Mouse (Mus musculus) C2C12 (cell line): ENCODE results near the gene Slc40a1. TPM values are rescaled to one million over a fixed set of nuclear protein-coding genes. Genes with fewer than 3 reads are reported as not detected.

Experiments
- H3K27me3 ChIP-seq: one replicate; pipeline ENCODE4 v1.6.1; 2011; ENCODE audit not compliant: control insufficient read depth, insufficient read depth, insufficient read length
- H3K36me3 ChIP-seq: one replicate; pipeline ENCODE4 v1.6.1; 2011; ENCODE audit not compliant: control insufficient read depth, insufficient read depth
- H3K4me3 ChIP-seq: one replicate; pipeline ENCODE4 v1.5.1; 2011; ENCODE audit warnings: mild to moderate bottlenecking, control low read depth; ENCODE audit not compliant: poor library complexity, insufficient read depth, severe bottlenecking
- H3K79me2 ChIP-seq: one replicate; pipeline ENCODE4 v1.6.1; 2011; ENCODE audit not compliant: control insufficient read depth, insufficient read depth
- H3K79me3 ChIP-seq: one replicate; pipeline ENCODE4 v1.6.1; 2011; ENCODE audit warnings: low read depth, control low read depth
- H3ac ChIP-seq: one replicate; pipeline ENCODE3; 2011; ENCODE audit warnings: low read depth; ENCODE audit not compliant: control insufficient read depth, insufficient read length
- CEBPB ChIP-seq: IDR thresholded peaks from one replicate; pipeline ENCODE4 v1.6.1; 2011; ENCODE audit warnings: low read depth, mild to moderate bottlenecking, control low read depth, moderate library complexity
- CTCF ChIP-seq: IDR thresholded peaks from one replicate; pipeline ENCODE4 v1.5.1; 2011; ENCODE audit not compliant: control insufficient read depth, insufficient read depth, insufficient read length
- FOSL1 ChIP-seq: IDR thresholded peaks from one replicate; pipeline ENCODE4 v1.8.0; 2011; ENCODE audit warnings: mild to moderate bottlenecking, low read length; ENCODE audit not compliant: poor library complexity, insufficient read depth, severe bottlenecking
- MAX ChIP-seq: IDR thresholded peaks from one replicate; pipeline ENCODE4 v1.6.1; 2011; ENCODE audit warnings: mild to moderate bottlenecking, control low read depth
- MYOD1 ChIP-seq: IDR thresholded peaks from one replicate; pipeline ENCODE4 v1.6.1; 2011; ENCODE audit warnings: low read depth; ENCODE audit not compliant: control insufficient read depth, insufficient read length
- MYOG ChIP-seq: IDR thresholded peaks from one replicate; pipeline ENCODE4 v1.6.1; 2011; ENCODE audit not compliant: control insufficient read depth, insufficient read length; ENCODE audit errors: extremely low read depth
- USF1 ChIP-seq: IDR thresholded peaks from one replicate; pipeline ENCODE4 v1.6.1; 2011; ENCODE audit warnings: low read depth, mild to moderate bottlenecking, control low read depth, moderate library complexity
- polyA plus RNA-seq: library from polyadenylated mRNA; unstranded; fragments of >200 nt; fragmentation: generic; extraction: Trizol; gene quantifications from one replicate; pipeline ENCODE4 v1.2.1, GENCODE M21; 2012; ENCODE audit warnings: missing spikeins

Slc40a1 gene
- polyA plus RNA-seq, 1 experiment, result 0.94 TPM

DNA sequence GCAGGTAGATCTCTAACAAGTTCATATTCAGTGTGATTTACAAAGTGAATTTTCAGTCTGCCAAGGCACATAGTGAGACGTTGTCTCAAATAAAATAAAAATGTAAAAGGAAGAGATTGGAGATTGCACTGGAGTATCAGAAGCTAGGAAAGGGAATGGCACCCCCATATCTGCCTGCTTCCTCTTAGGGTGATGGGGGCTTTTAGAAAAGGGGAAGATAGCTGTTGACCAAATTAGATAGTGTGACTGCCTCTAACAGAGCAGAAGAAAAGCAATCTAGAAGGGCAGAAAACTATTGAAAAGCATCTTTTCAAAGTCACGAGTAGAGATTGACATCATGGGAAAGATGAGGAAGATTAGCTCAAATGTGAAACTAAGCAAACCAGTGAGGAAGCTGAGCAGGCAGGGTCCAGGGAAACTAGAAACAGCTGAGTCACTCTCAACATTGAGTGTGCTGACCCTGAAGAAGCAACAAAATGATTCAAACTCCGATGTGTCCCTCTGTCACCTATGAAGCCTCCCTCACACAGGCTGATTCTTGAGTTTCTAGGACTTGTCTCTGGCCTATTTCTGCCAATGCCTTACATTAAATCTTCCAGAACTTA is 45.0 kb downstream of the Slc40a1 start:
- no peaks in the 10 kb centered on the region for H3K27me3 ChIP-seq
- H3K4me3 ChIP-seq, result no peak overlapping the region
- no peaks in the 10 kb centered on the region for H3K79me3 ChIP-seq
- no peaks in the 10 kb centered on the region for H3K36me3 ChIP-seq
- TF ChIP-seq CEBPB, result no peak
- TF ChIP-seq MYOD1, result no peak
- no peak for TF ChIP-seq MYOG
- TF ChIP-seq CTCF, result no peak
- no peak for TF ChIP-seq MAX
- no peak for TF ChIP-seq FOSL1
- TF ChIP-seq USF1, result no peak
- H3ac ChIP-seq, result no peak overlapping the region
- no peaks in the 10 kb centered on the region for H3K79me2 ChIP-seq

DNA sequence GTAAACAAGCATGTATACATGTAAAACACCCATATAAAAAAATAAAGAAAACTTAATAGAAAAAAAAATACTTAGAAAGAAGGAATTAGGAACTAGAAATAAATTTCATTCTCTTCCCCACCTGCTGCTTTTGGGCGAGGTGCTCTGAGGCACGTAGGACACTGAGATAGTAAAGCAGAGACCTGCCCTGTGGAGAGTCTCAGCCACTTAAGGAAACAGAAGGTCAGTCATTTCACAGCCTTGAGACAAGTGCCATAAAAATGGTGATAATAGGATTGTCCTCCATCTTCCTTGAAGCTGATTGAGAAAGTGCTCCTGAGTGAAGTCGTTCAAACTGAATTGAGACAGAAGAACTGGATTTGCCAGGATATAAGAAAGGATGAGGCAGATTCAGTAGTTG is 48.9 kb downstream of the Slc40a1 start:
- no peaks in the 10 kb centered on the region for H3K79me2 ChIP-seq
- TF ChIP-seq MYOG, result no peak
- TF ChIP-seq MYOD1, result no peak
- TF ChIP-seq FOSL1, result no peak
- TF ChIP-seq CTCF, result no peak
- no peak for TF ChIP-seq MAX
- no peak for TF ChIP-seq CEBPB
- no peaks in the 10 kb centered on the region for H3K79me3 ChIP-seq
- H3K27me3 ChIP-seq, result no peaks in the 10 kb centered on the region
- no peaks in the 10 kb centered on the region for H3K36me3 ChIP-seq
- H3K4me3 ChIP-seq, result no peak overlapping the region
- no peak overlapping the region for H3ac ChIP-seq

DNA sequence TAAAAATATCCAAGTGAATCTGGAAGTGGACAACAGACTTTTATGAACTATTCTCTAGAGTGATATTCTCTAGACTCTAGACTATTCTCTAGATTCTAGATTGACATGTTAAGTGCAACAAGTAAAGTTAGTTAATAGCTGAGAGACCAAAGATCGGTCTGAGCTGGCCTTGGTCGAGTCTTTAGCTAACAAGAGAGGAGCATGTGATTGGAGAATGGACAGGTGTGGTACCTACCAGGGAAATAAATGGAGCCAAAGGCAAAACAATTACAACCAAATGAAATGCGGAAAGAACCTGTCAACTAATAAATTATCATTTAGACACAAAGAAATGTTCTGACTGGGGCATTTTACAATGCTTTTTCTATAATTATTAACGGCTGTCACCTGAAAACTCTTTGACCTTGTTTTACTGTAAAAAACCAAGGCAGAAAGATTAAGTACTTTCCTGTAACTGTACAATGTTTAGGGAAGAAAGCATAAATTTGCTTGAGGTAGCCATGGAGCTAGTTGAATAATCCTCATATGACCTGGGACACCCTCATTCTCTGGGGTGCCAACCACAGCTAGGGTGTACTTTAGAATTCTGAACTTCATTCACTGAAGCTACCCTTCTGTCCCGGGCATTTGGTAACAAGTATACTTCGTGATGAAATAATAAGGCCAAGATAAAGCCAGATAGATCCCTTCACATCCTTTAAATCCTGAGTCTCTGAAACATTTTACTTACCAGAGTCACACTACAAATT is 49.7 kb downstream of the Slc40a1 start:
- H3K4me3 ChIP-seq, result no peak overlapping the region
- H3K36me3 ChIP-seq, result no peaks in the 10 kb centered on the region
- no peak overlapping the region for H3ac ChIP-seq
- no peaks in the 10 kb centered on the region for H3K79me2 ChIP-seq
- H3K79me3 ChIP-seq, result no peaks in the 10 kb centered on the region
- TF ChIP-seq MAX (no peak), CTCF (no peak), MYOG (no peak), FOSL1 (no peak), CEBPB (no peak), MYOD1 (no peak), USF1 (no peak)
- H3K27me3 ChIP-seq, result no peaks in the 10 kb centered on the region

DNA sequence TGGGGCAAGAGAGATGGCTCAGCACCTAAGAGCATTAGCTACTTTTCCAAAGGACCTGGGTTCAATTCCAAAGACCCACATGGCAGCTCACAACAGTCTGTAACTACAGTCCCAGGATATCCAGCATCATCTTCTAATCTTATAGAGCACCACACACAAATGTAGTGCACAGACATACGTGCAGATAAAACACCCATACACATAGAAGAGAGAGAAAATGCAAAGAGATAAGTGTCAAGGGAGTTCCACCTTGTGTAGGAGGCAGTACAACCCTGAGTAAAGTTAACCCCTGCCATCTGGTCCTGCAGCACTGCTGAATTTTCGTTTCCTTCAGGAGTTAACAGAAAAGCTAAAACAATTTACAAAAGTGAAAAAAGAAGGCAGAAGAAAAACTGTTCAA is 50.7 kb downstream of the Slc40a1 start:
- Histone ChIP-seq H3ac (no peak overlapping the region), H3K36me3 (no peaks in the 10 kb centered on the region), H3K27me3 (no peaks in the 10 kb centered on the region), H3K4me3 (no peak overlapping the region), H3K79me3 (no peaks in the 10 kb centered on the region), H3K79me2 (no peaks in the 10 kb centered on the region)
- TF ChIP-seq MAX (no peak), MYOG (no peak), USF1 (no peak), CTCF (no peak), MYOD1 (no peak), CEBPB (no peak), FOSL1 (no peak)

DNA sequence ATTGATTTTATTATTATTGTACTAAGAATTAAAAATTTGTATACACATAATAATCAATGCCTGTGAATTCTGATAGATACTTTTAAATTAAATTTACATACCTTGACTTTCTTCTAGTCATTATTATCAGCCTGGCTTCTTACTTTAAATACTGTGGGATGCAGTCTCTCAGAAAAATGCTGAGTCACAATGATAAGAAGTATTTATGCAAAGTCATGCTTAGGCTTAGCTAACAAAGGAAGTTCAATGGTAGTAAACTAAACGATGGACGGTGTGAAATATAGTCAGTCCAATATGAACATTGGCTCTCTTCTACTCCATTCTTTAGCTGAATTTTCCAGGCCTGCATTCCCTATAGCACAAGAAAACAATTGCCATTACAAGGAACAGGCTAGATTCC is 53.1 kb downstream of the Slc40a1 start:
- Histone ChIP-seq H3K79me2 (no peaks in the 10 kb centered on the region), H3ac (no peak overlapping the region), H3K27me3 (no peaks in the 10 kb centered on the region), H3K36me3 (no peaks in the 10 kb centered on the region), H3K79me3 (no peaks in the 10 kb centered on the region), H3K4me3 (no peak overlapping the region)
- TF ChIP-seq CEBPB (no peak), MYOD1 (no peak), MYOG (no peak), USF1 (no peak), MAX (no peak), CTCF (no peak), FOSL1 (no peak)
